Mouse (Mus musculus): ENCODE data around the gene Casp2. TPM values are rescaled to one million over a fixed set of nuclear protein-coding genes. Genes with fewer than 3 reads are reported as not detected.

Gene Casp2
- polyA plus RNA-seq, 1 experiment: 11.7 TPM

DNA sequence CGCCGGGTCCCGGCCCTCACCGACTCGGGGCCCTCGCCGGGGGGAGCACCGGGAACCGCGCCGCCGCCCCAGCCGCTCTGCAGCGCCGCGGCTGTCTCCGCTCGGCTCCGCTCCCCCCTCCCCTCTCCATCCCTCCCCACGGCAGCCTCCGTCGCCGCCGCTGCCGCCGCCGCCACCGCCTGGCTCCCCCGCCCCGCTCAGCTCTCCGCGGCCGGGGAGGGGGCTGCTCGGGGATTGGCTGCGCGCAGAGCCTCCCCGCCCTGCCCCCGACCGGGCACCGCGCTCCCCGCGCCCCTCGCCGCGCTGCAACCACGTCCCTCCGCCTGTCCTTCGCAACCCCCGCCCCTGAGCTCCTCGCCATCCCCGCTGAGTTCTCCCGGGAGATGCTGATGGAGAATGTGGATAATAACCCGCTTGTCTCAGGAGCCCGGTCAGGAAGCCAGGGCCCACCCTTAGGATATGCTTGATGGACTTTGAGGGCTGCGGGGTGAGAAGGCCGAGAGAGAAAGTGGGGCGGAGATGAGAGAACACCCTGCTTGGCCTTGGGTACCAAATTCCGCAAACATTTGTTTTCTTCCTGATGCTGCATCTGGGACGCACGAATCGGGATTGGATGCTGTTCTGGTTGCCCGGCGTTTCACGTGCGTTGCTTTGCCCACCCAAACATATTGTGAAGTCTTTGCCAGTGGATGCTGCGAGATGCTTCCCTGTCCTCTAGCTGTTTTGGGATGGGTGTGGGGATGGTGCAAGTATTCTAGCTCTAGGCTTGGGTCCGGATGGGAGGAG lies 59.9 kb downstream of the Casp2 start, which contains the start of gene Fam131b:
Gene Fam131b, minus strand, starts transcription at position 162 of the 786 bp plus-strand sequence.
- Histone ChIP-seq H3K79me2 (ENCODE audit: control insufficient read depth, insufficient read depth) (no peaks in the 10 kb centered on the region), H3K79me3 (ENCODE audit: low read depth) (no peaks in the 10 kb centered on the region), H3ac (ENCODE audit: control insufficient read depth, insufficient read length, low read depth) (peak within 1 kb of the TSS; percentile 71), H3K36me3 (ENCODE audit: control insufficient read depth, insufficient read depth) (no peaks in the 10 kb centered on the region), H3K27me3 (ENCODE audit: control insufficient read depth, insufficient read depth, insufficient read length) (no peaks in the 10 kb centered on the region), H3K4me3 (ENCODE audit: insufficient read depth, poor library complexity, severe bottlenecking) (peak within 1 kb of the TSS; percentile 39)
- no peak for TF ChIP-seq USF1 (IDR thresholded peaks at IDR 0.05; ENCODE audit: low read depth)
- no peak for TF ChIP-seq FOSL1 (IDR thresholded peaks at IDR 0.05; ENCODE audit: insufficient read depth, low read length, poor library complexity, severe bottlenecking)
- TF ChIP-seq CEBPB (IDR thresholded peaks at IDR 0.05; ENCODE audit: low read depth): no peak
- TF ChIP-seq CTCF (IDR thresholded peaks at IDR 0.05; ENCODE audit: control insufficient read depth, insufficient read depth, insufficient read length): no peak
- no peak for TF ChIP-seq MYOD1 (IDR thresholded peaks at IDR 0.05; ENCODE audit: control insufficient read depth, insufficient read length, low read depth)
- no peak for TF ChIP-seq MAX (IDR thresholded peaks at IDR 0.05)
- TF ChIP-seq MYOG (IDR thresholded peaks at IDR 0.05; ENCODE audit: control insufficient read depth, extremely low read depth, insufficient read length): no peak

DNA sequence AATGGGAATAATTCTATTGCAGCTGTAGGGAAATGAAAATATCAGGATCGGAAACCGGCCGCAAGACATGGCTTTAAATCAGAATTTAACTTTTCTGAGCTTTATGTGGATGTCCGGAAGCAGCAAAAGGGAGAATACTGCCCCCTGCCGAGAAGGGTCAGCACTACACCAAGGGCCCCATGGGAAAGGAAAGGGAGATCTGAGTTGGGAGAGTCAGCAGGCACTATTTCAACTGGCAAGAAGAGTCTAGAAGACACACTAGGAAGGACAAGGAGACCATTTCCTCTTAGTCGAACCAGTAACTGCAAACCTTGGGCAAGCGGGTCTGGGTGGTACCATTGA lies 60.5 kb downstream of the Casp2 start:
- Histone ChIP-seq H3ac (ENCODE audit: control insufficient read depth, insufficient read length, low read depth) (peak overlapping the region; percentile 71), H3K27me3 (ENCODE audit: control insufficient read depth, insufficient read depth, insufficient read length) (no peaks in the 10 kb centered on the region), H3K4me3 (ENCODE audit: insufficient read depth, poor library complexity, severe bottlenecking) (peak overlapping the region; percentile 39), H3K79me2 (ENCODE audit: control insufficient read depth, insufficient read depth) (no peaks in the 10 kb centered on the region), H3K79me3 (ENCODE audit: low read depth) (no peaks in the 10 kb centered on the region), H3K36me3 (ENCODE audit: control insufficient read depth, insufficient read depth) (no peaks in the 10 kb centered on the region)
- TF ChIP-seq FOSL1 (IDR thresholded peaks at IDR 0.05; ENCODE audit: insufficient read depth, low read length, poor library complexity, severe bottlenecking) (no peak), CTCF (IDR thresholded peaks at IDR 0.05; ENCODE audit: control insufficient read depth, insufficient read depth, insufficient read length) (peak; percentile 44), MYOG (IDR thresholded peaks at IDR 0.05; ENCODE audit: control insufficient read depth, extremely low read depth, insufficient read length) (no peak), MAX (IDR thresholded peaks at IDR 0.05) (peak; percentile 28), CEBPB (IDR thresholded peaks at IDR 0.05; ENCODE audit: low read depth) (no peak)

DNA sequence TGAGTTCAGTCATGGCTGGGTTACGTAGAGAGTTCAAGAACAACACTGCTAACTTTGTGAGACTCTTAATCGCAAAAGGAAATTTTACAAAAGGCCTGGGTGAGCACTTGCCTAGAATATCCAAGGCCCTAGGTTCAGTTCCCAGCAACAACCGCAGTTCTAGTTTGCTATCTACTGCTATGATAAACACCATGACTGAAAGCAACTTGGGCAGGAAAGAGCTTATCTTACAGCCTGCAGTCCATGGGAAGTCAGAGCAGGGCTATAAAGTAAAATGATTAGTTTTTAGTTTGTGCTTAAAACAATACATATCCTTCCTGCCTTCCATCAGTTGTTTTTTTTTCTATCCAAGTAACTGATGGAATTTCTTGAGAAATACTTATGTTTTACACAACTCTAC lies 61.7 kb downstream of the Casp2 start:
- TF ChIP-seq MYOD1 (IDR thresholded peaks at IDR 0.05; ENCODE audit: control insufficient read depth, insufficient read length, low read depth) (no peak), FOSL1 (IDR thresholded peaks at IDR 0.05; ENCODE audit: insufficient read depth, low read length, poor library complexity, severe bottlenecking) (no peak), USF1 (IDR thresholded peaks at IDR 0.05; ENCODE audit: low read depth) (no peak), CTCF (IDR thresholded peaks at IDR 0.05; ENCODE audit: control insufficient read depth, insufficient read depth, insufficient read length) (no peak), MYOG (IDR thresholded peaks at IDR 0.05; ENCODE audit: control insufficient read depth, extremely low read depth, insufficient read length) (no peak), CEBPB (IDR thresholded peaks at IDR 0.05; ENCODE audit: low read depth) (no peak), MAX (IDR thresholded peaks at IDR 0.05) (no peak)
- no peak overlapping the region for H3K4me3 ChIP-seq (ENCODE audit: insufficient read depth, poor library complexity, severe bottlenecking)
- no peaks in the 10 kb centered on the region for H3K27me3 ChIP-seq (ENCODE audit: control insufficient read depth, insufficient read depth, insufficient read length)
- no peaks in the 10 kb centered on the region for H3K79me2 ChIP-seq (ENCODE audit: control insufficient read depth, insufficient read depth)
- H3K79me3 ChIP-seq (ENCODE audit: low read depth): no peaks in the 10 kb centered on the region
- H3K36me3 ChIP-seq (ENCODE audit: control insufficient read depth, insufficient read depth): no peaks in the 10 kb centered on the region
- no peak overlapping the region for H3ac ChIP-seq (ENCODE audit: control insufficient read depth, insufficient read length, low read depth)

DNA sequence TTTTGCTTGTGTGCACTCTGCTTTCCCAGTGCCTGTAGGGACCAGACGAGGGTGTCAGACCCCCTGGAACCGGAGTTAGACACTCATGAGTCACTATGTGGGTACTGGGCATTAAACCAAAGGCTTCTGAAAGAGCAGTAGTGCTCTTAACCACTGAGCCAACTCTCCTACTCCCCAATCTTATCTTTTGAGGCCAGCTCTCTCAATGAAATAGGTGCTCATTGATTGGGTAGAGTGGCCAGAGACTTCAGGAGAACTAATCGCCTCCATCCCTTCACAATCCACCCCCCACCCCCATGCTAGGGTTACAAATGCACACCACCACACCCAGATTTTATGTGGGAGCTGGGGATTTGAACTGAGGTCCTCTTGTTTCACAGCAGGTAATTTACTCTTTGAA lies 64.0 kb downstream of the Casp2 start:
- H3K79me3 ChIP-seq (ENCODE audit: low read depth): no peaks in the 10 kb centered on the region
- H3K36me3 ChIP-seq (ENCODE audit: control insufficient read depth, insufficient read depth): no peaks in the 10 kb centered on the region
- no peaks in the 10 kb centered on the region for H3K27me3 ChIP-seq (ENCODE audit: control insufficient read depth, insufficient read depth, insufficient read length)
- H3ac ChIP-seq (ENCODE audit: control insufficient read depth, insufficient read length, low read depth): no peak overlapping the region
- no peak for TF ChIP-seq CTCF (IDR thresholded peaks at IDR 0.05; ENCODE audit: control insufficient read depth, insufficient read depth, insufficient read length)
- no peak for TF ChIP-seq CEBPB (IDR thresholded peaks at IDR 0.05; ENCODE audit: low read depth)
- TF ChIP-seq MAX (IDR thresholded peaks at IDR 0.05): no peak
- TF ChIP-seq MYOG (IDR thresholded peaks at IDR 0.05; ENCODE audit: control insufficient read depth, extremely low read depth, insufficient read length): no peak
- TF ChIP-seq USF1 (IDR thresholded peaks at IDR 0.05; ENCODE audit: low read depth): no peak
- TF ChIP-seq FOSL1 (IDR thresholded peaks at IDR 0.05; ENCODE audit: insufficient read depth, low read length, poor library complexity, severe bottlenecking): no peak
- no peak for TF ChIP-seq MYOD1 (IDR thresholded peaks at IDR 0.05; ENCODE audit: control insufficient read depth, insufficient read length, low read depth)
- H3K4me3 ChIP-seq (ENCODE audit: insufficient read depth, poor library complexity, severe bottlenecking): no peak overlapping the region
- H3K79me2 ChIP-seq (ENCODE audit: control insufficient read depth, insufficient read depth): no peaks in the 10 kb centered on the region

DNA sequence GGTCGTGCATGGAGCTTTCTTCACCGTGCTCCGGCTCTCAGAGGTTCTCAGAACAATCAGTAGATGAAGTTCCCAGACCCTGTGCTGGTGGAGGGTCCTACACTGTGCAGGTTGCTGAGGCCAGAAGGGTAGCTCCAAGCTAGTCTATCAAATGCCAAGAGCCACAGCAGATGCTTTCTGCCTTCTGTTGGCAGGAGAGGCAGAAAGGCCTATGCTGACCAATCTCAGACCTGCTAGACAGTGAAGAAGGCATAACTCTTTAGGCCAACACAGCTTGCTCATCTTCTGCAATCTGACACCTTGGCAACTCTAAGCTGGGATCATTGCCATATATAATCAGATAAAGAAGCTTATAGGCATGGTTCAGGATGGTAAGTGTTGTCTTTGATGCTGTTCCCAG lies 65.4 kb downstream of the Casp2 start:
- no peak overlapping the region for H3ac ChIP-seq (ENCODE audit: control insufficient read depth, insufficient read length, low read depth)
- no peaks in the 10 kb centered on the region for H3K27me3 ChIP-seq (ENCODE audit: control insufficient read depth, insufficient read depth, insufficient read length)
- no peaks in the 10 kb centered on the region for H3K79me2 ChIP-seq (ENCODE audit: control insufficient read depth, insufficient read depth)
- no peak overlapping the region for H3K4me3 ChIP-seq (ENCODE audit: insufficient read depth, poor library complexity, severe bottlenecking)
- H3K36me3 ChIP-seq (ENCODE audit: control insufficient read depth, insufficient read depth): no peaks in the 10 kb centered on the region
- no peaks in the 10 kb centered on the region for H3K79me3 ChIP-seq (ENCODE audit: low read depth)
- TF ChIP-seq CTCF (IDR thresholded peaks at IDR 0.05; ENCODE audit: control insufficient read depth, insufficient read depth, insufficient read length) (no peak), FOSL1 (IDR thresholded peaks at IDR 0.05; ENCODE audit: insufficient read depth, low read length, poor library complexity, severe bottlenecking) (no peak), USF1 (IDR thresholded peaks at IDR 0.05; ENCODE audit: low read depth) (no peak), MAX (IDR thresholded peaks at IDR 0.05) (no peak), MYOG (IDR thresholded peaks at IDR 0.05; ENCODE audit: control insufficient read depth, extremely low read depth, insufficient read length) (no peak), CEBPB (IDR thresholded peaks at IDR 0.05; ENCODE audit: low read depth) (no peak), MYOD1 (IDR thresholded peaks at IDR 0.05; ENCODE audit: control insufficient read depth, insufficient read length, low read depth) (no peak)
